Mouse (Mus musculus) erythroblast, embryonic 14.5 days (primary cell): ENCODE results near the gene Pcbp1. TPM values are rescaled to one million over a fixed set of nuclear protein-coding genes. Genes with fewer than 3 reads are reported as not detected.
"Not testable (repeated sequence)": the region's sequence is repeated elsewhere in the genome, so short reads cannot be mapped to it uniquely, and the experiment has no call there.

ENCODE experiments used
- H3K27me3 ChIP-seq: 2 replicates; pipeline ENCODE4 v1.6.1; 2012; ENCODE audit warnings: inconsistent platforms; ENCODE audit not compliant: control insufficient read depth
- H3K36me3 ChIP-seq: 2 replicates; pipeline ENCODE4 v1.6.1; 2012; ENCODE audit warnings: mild to moderate bottlenecking, inconsistent platforms; ENCODE audit not compliant: control insufficient read depth
- H3K4me1 ChIP-seq: 2 replicates; pipeline ENCODE4 v1.6.1; 2012; ENCODE audit warnings: inconsistent platforms; ENCODE audit not compliant: control insufficient read depth
- H3K4me3 ChIP-seq: replicated peaks from 2 replicates; pipeline ENCODE3; 2012; ENCODE audit warnings: moderate library complexity, mild to moderate bottlenecking, inconsistent platforms
- H3K9me3 ChIP-seq: 2 replicates; pipeline ENCODE4 v1.6.1; 2012; ENCODE audit warnings: low read length, inconsistent platforms, mixed read lengths; ENCODE audit not compliant: control insufficient read depth
- GATA1 ChIP-seq: IDR thresholded peaks from 2 replicates; pipeline ENCODE4 v1.6.1; 2012; ENCODE audit warnings: low read length, inconsistent platforms, mixed read lengths
- TAL1 ChIP-seq: IDR thresholded peaks from 3 replicates; pipeline ENCODE4 v1.6.1; 2012; ENCODE audit warnings: low read length, inconsistent platforms, mixed read lengths
- polyA plus RNA-seq: library from polyadenylated mRNA; stranded (reverse); fragments of >175 nt; gene quantifications from 2 replicates; pipeline ENCODE4 v1.2.3, GENCODE M21; 2012

Pcbp1 gene
- polyA plus RNA-seq, result 148 and 149 TPM in 2 replicates

DNA sequence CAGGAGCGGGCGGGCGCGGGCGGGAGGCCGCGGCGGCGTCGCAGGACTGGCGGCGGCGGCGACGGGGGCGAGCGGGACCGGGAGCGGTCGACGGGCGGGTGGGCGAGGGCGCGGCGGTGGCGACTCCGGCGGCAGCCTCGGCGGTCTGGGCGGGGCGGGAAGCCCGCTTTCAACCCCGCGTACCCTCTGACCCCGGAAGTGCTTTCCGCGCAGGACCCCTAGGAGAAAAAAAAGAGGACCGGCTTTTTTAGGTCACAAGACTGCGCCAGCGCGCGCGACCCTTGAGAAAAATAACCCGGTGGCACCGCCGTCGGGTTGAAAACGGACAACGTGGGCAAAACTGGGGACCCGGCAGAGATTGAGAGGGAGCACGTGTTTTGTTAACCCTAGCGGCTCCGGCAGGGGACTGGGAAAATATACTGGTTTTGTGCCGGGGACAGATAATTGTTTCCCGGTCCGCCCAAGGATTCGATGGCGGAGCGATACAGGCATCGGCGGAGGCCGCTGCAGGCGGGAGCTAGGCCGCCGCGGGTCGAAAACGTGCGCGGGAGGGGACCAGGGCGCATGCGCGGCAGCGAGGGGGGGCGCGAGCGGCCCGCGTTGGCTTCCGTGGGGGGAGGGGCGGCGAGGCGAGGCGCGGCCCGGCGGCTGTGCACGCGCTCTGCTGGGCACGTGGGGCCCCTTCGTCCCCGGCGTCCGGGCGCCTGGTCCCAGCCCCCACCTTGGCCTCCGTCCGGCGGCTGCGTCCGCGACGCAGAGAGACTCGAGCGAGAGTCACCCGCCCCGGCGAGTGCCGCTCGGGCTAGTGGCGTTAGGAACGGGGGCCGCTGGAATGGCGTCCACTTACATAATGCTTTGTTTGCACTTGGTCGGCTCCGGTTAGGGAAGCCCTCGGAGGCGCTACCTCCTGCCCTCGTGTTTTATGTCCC is at the start of gene Pcbp1:
Pcbp1 (minus strand) TSS at position 290 of the 929 bp plus-strand sequence.
- H3K27me3 ChIP-seq, result no peaks in the 10 kb centered on the region
- H3K4me3 ChIP-seq, result peak within 1 kb of the TSS; percentile 79
- peaks cover 43% of the 10 kb centered on the region for H3K4me1 ChIP-seq
- H3K36me3 ChIP-seq, result peaks cover 58% of the 10 kb centered on the region
- no peaks in the 10 kb centered on the region for H3K9me3 ChIP-seq
- TF ChIP-seq TAL1 (no peak), GATA1 (no peak)

DNA sequence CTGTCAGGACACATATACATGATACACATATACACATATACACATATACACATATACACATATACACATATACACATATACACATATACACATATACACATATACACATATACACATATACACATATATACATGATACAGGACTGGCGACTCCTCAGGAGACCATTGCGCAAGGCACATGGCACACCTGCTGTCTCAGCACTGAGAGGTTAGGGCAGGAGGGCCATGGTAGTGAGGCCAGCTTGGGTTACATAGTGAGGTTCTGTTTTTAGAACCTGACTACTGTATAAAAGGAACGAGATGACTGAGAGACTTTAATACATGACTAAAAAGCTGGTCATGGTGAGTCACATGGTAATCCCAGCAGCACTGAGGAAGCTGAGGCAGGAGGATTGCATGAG is 48.4 kb upstream of the Pcbp1 start:
- Histone ChIP-seq H3K4me3 (no peak overlapping the region), H3K4me1 (peaks cover 7% of the 10 kb centered on the region), H3K9me3 (no peaks in the 10 kb centered on the region), H3K27me3 (peaks cover 6% of the 10 kb centered on the region; the same call in 1 of the 2 replicates), H3K36me3 (no peaks in the 10 kb centered on the region)
- TF ChIP-seq TAL1 (no peak), GATA1 (no peak)

DNA sequence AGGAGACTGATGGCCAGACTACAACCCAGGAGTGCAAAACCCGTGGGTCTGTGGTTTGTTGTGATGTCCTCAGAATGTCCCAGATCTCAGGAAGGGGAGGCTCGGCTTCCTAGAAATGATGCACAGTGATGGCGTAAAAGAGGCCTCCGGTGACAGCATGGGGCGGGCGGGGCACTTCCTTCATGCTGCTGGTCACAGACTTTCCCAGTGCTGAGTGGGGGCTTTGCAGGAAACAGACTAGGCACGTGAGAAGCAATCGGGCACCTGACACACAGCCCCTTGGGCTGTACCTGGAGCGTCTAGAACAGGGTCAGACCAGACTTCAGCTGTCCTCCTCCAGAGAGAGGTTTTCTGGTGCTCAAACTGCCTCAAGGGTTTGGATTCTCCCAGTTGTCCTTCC is 44.7 kb upstream of the Pcbp1 start:
- H3K4me1 ChIP-seq, result peaks cover 11% of the 10 kb centered on the region
- peaks cover 8% of the 10 kb centered on the region for H3K36me3 ChIP-seq
- H3K4me3 ChIP-seq, result no peak overlapping the region
- no peaks in the 10 kb centered on the region for H3K9me3 ChIP-seq
- peaks cover 6% of the 10 kb centered on the region; the same call in 1 of the 2 replicates for H3K27me3 ChIP-seq
- TF ChIP-seq TAL1 (no peak), GATA1 (no peak)

DNA sequence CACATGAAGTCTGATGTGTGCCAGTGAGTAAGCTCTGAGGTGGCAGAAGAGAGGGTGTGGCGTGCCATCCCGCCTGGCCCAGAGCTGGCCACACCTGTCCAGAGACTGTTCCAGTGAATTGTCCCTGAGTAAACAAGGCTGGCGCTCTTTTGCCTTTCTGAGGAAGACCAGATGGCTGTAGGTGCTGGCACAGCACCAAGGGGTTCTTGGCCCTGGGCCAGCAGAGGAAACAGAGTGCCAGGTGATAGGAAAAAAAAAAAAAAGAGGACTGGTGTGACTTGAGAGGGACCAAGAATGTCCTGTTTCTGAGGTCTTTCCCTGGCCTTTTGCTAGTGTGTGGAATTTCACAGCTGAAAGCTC is 43.3 kb upstream of the Pcbp1 start:
- peaks cover 6% of the 10 kb centered on the region; the same call in 1 of the 2 replicates for H3K27me3 ChIP-seq
- TF ChIP-seq GATA1 (no peak), TAL1 (no peak)

DNA sequence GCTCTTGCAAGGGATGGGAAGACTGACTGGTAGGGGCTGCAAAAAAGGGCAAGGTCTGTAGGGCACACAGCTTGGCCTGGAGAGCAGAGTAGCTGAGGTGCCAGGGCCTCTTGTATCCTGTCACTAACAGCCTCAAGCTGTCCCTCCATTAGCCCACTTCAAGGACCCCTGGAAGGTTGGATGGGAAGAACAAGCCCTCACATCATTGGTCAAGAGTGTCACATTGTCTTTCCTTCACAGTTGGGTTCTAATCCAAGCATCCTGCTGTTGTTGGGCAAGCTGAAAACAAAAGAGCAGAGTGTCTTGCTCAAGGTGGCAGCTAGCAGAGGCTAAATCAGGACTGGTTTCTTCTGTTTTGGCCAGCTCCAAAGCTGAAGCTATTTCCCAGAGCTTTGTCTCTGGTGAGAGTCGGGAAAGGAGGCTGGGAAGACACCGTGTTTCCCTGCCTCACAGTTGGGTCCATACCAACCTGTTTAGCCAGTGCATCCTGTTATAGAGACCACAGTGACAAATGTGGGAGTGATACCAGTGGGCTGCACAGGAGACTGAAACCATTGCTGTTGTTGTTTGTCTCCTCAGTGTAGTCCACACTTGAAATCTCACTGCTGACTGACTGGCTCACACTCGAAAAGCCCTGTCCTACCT is 42.8 kb upstream of the Pcbp1 start:
- peaks cover 4% of the 10 kb centered on the region; the same call in 1 of the 2 replicates for H3K27me3 ChIP-seq
- TF ChIP-seq TAL1 (no peak), GATA1 (no peak)
- no peaks in the 10 kb centered on the region for H3K9me3 ChIP-seq
- no peak overlapping the region for H3K4me3 ChIP-seq
- H3K4me1 ChIP-seq, result peaks cover 11% of the 10 kb centered on the region
- peaks cover 26% of the 10 kb centered on the region for H3K36me3 ChIP-seq

More for the DNA sequence above, 43.3 kb upstream of the Pcbp1 start:
- H3K4me1 ChIP-seq, result peaks cover 11% of the 10 kb centered on the region
- H3K9me3 ChIP-seq, result no peaks in the 10 kb centered on the region
- H3K4me3 ChIP-seq, result no peak overlapping the region
- H3K36me3 ChIP-seq, result peaks cover 22% of the 10 kb centered on the region

DNA sequence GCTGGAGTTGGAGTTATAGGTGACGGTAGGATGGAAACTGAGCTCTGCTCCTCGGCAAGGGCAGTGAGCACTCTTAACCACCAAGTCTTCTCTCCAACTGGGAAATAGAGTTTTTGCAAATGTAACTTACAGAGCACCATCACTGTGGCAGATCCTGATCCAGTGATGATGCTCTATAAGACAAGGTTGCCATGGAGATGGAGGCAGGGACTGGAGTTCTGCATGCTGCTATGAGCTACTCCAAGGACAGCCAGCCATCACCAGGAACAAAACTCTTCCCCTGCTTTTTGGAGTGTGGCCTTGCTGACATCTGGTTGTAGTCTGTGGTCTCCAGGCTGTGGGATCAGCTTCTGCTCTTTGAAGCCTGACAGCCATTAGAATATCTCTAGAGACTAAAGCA is 39.7 kb upstream of the Pcbp1 start:
- TF ChIP-seq TAL1 (no peak), GATA1 (no peak)
- Histone ChIP-seq H3K36me3 (peaks cover 49% of the 10 kb centered on the region), H3K27me3 (peaks cover under 1% of the 10 kb centered on the region; the same call in 1 of the 2 replicates)

DNA sequence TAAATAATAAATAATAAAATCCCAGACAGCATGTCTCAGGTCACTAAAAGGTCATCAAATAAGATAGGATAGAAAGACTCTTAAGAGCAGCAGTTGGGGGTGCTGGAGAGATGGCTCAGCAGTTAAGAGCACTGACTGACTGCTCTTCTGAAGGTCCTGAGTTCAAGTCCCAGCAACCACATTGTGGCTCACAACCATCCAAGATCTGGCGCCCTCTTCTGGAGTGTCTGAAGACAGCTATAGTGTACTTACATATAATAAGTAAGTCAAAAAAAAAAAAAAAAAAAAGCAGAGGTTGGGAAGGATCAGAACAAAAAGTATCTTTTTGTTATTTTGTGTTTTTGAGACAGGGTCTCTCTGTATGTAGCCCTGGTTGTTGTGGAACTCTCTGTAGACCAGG is 31.1 kb upstream of the Pcbp1 start:
- H3K4me3 ChIP-seq, H3K27me3 ChIP-seq, H3K4me1 ChIP-seq, H3K9me3 ChIP-seq: not testable (repeated sequence)
- H3K36me3 ChIP-seq, result peaks cover 73% of the 10 kb centered on the region

More for the DNA sequence above, 39.7 kb upstream of the Pcbp1 start:
- Histone ChIP-seq H3K4me1 (peaks cover 8% of the 10 kb centered on the region), H3K4me3 (no peak overlapping the region), H3K9me3 (no peaks in the 10 kb centered on the region)

DNA sequence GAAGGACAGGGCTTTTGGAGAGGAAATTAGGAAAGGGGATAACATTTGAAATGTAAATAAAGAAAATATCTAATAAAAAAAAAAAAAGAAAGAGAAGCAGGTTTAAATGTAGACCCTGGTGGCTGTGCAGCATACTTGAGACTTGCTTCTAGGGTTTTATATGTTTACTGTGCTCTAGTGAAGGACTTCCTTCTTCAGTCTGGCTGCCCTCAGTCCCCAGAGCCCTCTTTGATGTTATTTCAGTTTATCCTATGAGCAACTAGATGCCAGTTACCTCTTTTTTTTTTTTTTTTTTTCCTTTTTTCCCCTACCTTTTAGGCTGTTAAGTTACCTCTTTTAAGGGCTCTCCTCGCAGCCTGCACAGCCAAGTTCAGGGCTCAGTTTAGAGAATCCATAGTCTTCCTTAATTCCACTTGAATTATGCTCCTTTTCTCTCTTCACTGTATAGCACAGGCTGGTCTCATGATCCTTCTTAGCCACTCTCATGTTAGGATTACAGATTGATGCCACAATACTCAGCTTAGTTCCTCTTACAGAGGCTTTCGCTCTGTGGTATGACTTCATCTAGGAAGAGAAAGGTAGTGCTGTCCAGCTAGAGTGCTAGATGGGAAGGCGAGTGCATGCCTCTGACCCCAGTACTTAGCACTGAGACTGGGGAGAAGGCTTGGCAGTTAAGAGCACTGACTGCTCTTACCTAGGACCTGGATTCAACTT is 30.4 kb upstream of the Pcbp1 start:
- TF ChIP-seq TAL1, result no peak
- no peak for TF ChIP-seq GATA1
- no peaks in the 10 kb centered on the region; the same call in 1 of the 2 replicates for H3K4me1 ChIP-seq
- no peaks in the 10 kb centered on the region for H3K27me3 ChIP-seq
- peaks cover 75% of the 10 kb centered on the region for H3K36me3 ChIP-seq
- H3K4me3 ChIP-seq, result no peak overlapping the region
- H3K9me3 ChIP-seq, result 0 out of 2 replicates have a peak, but pooled peaks cover 2% of the 10 kb centered on the region

DNA sequence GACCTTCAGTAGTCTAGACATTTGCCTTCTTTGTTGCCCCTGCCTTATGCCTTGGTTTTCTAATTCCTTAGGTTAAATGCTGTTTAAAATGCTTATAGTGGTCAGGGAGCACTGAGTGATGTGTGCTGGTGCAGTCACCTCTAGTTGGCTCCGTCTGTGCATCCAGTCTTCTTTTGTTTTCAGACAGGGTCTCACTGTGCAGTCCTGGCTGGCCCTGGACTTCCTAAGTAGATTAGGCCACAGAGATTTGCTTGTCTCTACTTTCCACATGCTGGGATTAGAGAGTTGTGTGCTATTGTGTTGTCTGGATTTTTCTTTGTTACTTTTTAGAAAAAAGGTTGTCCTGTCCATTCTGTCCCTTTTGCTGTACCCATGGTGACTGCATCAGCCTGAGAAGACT is 24.5 kb upstream of the Pcbp1 start:
- H3K4me1 ChIP-seq, result peaks cover 33% of the 10 kb centered on the region
- TF ChIP-seq TAL1, result no peak
- TF ChIP-seq GATA1, result no peak
- peaks cover 82% of the 10 kb centered on the region for H3K36me3 ChIP-seq
- no peak overlapping the region for H3K4me3 ChIP-seq
- H3K9me3 ChIP-seq, result no peaks in the 10 kb centered on the region
- H3K27me3 ChIP-seq, result no peaks in the 10 kb centered on the region
